Mouse (Mus musculus) lung, postnatal 36 days (tissue): ENCODE results near the gene Lrwd1.

Experiments
- DNase-seq: peaks from one replicate; pipeline ENCODE4 v3.0.0; 2022; ENCODE audit warnings: mixed read lengths

Lrwd1 gene

GRCm38 (mm10) chr5:136088821-136089575 is 46.9 kb downstream of the Lrwd1 start:
- DNase-seq: no peak

DNA sequence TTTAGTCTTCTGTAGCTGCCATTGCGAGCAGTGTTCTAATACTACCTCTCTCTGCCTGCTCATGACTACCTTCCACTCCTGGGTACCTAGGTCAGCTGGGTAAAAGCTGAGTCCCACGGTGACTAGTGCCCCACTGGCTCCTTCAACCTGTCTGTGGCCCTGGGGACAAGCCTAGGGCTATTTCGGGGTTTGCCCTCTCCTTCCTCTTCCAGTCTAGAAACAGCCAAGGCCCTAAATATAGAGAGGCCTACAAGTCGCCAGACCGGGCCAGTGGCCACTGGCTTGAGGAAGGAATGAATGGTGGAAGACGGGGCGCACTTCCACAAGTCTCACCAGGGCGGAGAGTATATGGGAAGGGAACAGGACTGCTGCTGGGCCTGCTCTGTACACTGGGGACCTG is 49.6 kb downstream of the Lrwd1 start:
- DNase-seq: no peak

- DNase-seq: peak; percentile 9
These were observed 50.8 kb downstream of the Lrwd1 start for GRCm38 (mm10) chr5:136084891-136085651.

- DNase-seq: peak; percentile 31
These were observed 51.6 kb downstream of the Lrwd1 start for GRCm38 (mm10) chr5:136084144-136084881.

DNA sequence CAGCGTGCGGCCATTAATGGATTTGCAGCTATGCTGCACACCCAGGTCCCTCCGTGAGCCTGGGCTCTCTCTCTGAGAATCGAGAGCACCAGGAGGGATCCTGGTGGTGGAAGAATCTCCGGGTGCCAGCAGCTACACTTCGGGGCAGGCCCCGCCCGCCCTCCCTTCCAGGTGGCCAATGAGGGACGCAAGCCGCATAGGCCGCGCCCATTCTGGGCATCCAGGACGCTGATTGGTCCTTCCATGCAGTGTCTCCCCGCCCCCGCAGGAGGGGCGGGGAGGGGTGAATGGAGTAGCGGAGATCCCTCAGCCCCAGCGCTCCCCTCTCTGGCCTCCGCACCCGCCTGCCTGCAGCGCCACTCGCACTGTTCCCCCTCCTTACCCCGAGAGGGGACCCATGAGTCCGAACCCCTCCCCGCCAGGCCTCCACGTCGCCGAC is 52.2 kb downstream of the Lrwd1 start, which contains the start of gene Rasa4:
Gene Rasa4, plus strand, starts transcription at position 248 of the 439 bp plus-strand sequence.
- DNase-seq: peak; percentile 97

DNA sequence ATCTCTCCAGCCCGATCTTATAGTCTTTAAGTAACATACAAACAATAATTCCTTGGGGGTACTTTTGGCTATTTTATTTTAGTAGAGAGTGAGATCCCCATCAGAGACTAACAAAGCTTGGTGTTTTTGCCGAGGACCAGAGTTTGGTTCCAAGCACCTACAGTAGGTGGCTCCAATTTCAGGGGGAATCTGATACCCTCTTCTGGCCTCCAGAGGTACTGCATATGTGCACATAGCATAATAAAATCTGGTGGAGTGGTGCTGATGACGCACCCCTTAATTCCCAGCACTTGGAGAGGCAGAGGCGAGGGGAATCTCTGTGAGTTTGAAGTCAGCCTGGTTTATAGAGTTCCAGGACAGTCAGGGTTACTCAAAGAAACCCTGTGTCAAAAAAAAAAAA is 53.5 kb downstream of the Lrwd1 start:
- no peak for DNase-seq

- no peak for DNase-seq
These were observed 57.7 kb downstream of the Lrwd1 start for GRCm38 (mm10) chr5:136078136-136078535.

DNA sequence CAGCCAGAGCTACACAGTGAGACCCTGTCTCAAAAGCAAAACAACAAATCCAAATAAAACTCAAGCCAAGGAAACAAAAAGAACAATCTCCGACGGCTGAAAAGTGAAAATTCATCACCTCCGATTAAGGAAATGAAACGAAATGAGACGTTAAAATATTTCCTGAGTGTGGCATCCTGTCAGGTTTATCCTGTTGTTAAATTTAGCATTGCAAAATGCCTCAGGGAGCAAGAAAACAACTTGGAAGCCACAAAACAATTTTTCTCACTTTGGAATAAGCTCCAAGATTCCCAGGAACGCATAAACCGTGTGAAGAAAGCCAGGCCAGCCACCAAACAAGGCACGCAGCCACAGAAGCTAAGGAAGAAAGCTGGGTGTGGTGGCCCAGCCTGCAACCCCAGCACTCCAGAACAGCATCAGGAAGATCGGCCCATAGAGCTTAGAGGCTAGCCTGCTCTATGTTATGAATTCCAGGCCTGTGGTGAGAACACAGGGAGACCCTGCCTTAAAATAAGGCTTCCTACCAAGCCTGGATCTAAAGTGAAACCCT is 58.8 kb downstream of the Lrwd1 start:
- no peak for DNase-seq

- no peak for DNase-seq
These were observed 59.6 kb downstream of the Lrwd1 start for GRCm38 (mm10) chr5:136076284-136076683.

DNA sequence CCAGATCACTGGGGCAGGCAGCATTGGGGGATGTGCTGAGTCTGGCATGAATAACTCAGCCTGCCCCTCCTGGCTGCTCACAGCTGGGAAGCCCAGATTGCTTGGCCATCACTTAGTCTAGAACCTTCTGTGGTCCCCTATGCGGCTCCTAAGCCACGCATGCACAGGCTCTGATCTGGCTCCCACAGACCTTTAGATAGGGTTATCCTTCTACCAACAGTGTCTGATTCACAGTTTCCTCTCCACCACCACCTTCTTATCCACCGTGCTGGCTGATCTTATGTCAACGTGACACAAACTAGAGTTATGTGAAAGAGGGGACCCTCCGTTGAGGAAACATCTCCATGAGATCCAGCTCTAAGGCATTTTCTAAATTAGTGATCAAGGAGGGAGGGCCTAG is 60.8 kb downstream of the Lrwd1 start:
- no peak for DNase-seq

DNA sequence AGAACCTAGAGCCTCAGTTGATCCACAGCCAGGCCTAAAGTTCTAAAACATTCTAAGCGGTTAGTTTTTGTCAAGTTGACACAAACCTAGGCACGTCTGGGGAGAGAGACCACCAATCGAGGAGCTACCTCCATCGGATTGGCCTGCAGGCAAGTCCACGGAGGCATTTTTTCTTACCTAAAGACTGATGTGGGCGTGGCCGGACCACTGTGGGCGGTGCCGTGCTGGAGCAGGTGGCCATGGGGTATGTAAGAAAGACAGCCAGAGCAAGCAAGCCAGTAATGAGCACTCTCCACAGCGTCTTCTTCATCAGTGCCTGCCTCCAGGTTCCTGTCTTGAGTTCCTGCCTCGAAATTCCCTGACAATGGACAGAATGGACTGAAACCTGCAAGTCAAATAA is 62.3 kb downstream of the Lrwd1 start:
- no peak for DNase-seq

DNA sequence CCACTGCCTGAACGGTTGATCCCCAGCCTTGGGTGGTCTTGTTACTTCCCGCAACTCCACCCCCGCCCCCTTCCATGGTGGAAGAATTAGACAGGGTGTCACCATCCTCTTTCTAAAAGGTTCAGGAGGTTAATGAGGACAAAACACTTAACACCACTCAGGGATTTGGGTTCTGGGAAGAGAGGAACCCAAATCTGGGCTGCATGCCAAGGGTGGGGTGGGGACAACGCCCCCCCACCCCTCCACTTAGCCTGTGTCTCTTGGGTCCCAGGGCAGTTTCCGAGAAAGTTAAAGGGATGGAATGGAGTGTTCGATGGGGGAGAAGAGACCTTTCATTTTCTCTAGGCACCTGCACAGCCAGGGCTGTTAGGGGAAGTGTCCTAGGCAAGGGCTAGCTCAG is 62.8 kb downstream of the Lrwd1 start:
- no peak for DNase-seq
